Mouse (Mus musculus): Measurements from ENCODE around the gene Ccdc77. TPM values are rescaled to one million over a fixed set of nuclear protein-coding genes. Genes with fewer than 3 reads are reported as not detected.
A peak's percentile ranks its signal among the peaks of the same experiment; 100 is the strongest.
"Not testable (repeated sequence)": the region's sequence is repeated elsewhere in the genome, so short reads cannot be mapped to it uniquely, and the experiment has no call there.

The Ccdc77 gene
- total RNA-seq, 2 experiments from 2014 or later, result 4.0 to 5.3 TPM

DNA sequence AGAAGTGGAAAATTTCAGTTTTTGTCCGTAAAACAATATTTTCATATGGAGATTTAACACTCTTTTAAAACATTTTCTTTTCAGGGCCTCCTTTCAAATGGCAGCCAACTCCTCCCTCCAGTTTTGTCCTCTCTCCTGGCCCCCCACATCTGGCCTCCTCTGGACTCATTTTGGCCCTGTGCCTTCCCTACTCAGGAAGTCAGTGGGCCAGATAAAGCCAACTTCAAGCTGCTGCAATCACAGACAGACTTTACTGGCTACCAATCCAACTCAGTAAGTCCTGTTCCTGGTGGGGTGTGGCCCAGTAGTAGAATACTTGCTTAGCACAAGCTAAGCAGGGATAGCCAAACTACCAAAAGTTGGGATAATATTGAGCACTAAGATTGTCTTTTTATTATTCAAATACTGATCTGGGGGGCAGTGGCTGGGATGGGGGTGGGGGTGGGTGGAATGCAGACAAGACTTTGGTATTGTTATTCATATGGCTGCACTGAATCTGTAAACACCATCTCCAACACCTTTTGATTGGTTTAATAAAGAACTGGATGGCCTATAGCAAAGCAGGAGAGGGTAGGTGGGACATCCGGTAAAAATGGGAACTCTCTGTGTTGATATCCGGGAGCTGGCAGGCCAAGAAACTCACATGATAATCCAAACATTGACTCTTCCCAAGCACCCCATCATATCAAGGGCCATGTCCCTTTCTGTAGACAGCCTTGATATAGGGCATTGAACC, 57.1 kb downstream of the Ccdc77 start:
- TF ChIP-seq CTCF (IDR thresholded peaks at IDR 0.05), result no peak
- Histone ChIP-seq H3K27ac (no peak overlapping the region), H3K4me3 (no peak overlapping the region)
- DNase-seq (ENCODE audit: extremely low spot score in 1 of 2, low spot score in 2 of 2), result no peak
- intact Hi-C loops (cut with DNase I), result no loop called here

DNA sequence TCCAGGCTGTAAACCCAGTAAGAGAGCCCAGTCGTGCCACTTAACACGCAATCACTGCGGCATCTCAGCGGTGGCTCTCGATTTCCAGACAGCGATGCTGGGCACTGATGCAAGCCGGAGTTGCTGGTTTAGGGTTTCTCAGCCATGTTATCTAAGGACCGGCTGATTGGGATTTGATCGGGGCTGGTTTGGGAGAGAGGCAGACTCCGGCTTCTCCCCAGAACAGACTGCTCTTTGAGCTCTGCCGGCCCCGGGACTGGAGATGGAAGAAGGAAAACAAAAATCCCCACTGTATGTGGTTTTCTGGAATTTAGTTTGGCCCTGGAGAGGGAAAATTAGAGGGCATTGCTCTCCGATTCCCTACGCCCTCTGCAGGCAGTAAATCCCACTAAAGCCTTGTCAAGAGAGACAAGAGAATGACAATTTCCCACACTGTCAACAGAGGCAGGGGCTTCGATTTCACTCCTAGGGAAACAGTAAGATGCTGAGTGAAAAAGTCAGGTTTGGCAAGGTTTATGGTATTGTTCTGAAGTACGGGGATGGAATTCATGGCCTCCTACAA, 61.3 kb downstream of the Ccdc77 start:
- intact Hi-C loops (cut with DNase I), result loop anchor here (5.0 kb wide), 1 partner anchor 301 kb away; no protein-coding TSS in a partner anchor
- no peak for DNase-seq (ENCODE audit: extremely low spot score in 1 of 2, low spot score in 2 of 2)
- peak; percentile 47 for TF ChIP-seq CTCF (IDR thresholded peaks at IDR 0.05)
- Histone ChIP-seq H3K27ac (no peak overlapping the region), H3K4me3 (no peak overlapping the region)

DNA sequence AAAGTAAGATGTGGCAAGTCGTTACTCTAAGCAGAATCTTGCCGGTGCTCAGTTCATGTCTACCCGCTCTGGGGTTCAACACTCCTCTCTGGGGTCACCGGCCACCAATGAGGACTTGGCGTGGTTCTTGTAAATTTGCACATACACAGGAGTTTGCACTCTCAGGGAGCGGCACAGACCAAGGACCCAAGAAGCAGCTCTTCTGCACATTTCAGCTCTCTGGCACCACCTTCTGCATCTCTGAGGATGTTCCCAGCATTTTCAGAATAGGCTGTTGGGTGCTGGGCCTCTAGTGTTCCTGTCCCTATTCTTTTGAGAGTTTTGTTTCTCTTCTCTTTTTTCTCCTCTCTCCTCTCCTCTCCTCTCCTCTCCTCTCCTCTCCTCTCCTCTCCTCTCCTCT, 63.0 kb downstream of the Ccdc77 start:
- intact Hi-C loops (cut with DNase I), result loop anchor here (1.0 to 5.0 kb wide), 2 partner anchors 79 to 299 kb away; no protein-coding TSS in a partner anchor
- peak; percentile 71 for TF ChIP-seq CTCF (IDR thresholded peaks at IDR 0.05)

DNA sequence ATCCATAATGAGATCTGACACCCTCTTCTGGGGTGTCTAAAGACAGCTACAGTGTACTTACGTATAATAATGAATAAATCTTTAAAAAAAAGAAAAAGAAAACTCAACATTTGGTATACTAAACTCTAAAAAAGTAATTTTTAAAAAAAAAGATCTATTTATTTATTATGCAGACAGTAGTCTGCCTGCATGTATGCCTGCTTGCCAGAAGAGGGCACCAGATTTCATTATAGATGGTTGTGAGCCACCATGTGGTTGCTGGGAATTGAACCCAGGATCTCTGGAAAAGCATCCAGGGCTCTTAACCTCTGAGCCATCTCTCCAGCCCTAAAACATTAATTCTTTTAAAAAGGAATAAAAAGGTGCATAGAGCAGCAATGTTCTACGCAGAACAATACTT, 67.6 kb downstream of the Ccdc77 start:
- DNase-seq (ENCODE audit: extremely low spot score in 1 of 2, low spot score in 2 of 2); intact Hi-C loops (cut with DNase I): not testable (repeated sequence)

More for the DNA sequence above, 63.0 kb downstream of the Ccdc77 start:
- peak; percentile 40 to 50 for DNase-seq (ENCODE audit: extremely low spot score in 1 of 2, low spot score in 2 of 2)
- Histone ChIP-seq H3K27ac (no peak overlapping the region), H3K4me3 (no peak overlapping the region)

DNA sequence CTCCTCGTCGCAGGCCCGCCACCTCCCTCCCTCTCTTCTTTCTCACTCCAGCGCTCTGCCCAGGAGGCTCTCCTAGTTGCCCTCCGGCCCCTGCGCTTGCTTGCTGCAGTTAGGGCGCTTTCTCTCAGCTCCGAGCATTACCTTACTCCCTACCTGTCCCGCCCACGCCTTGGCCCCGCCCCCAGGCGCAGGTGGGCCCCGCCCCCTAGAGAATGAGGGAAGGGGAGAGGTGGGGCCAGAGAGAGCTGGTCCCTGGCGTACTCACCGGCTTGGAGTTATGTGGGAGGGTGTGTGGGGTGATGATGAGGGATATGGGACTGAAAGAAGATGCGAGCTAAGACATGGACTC, 69.4 kb downstream of the Ccdc77 start:
- H3K27ac ChIP-seq, result 0 out of 2 replicates have a peak overlapping the region, but pooled peaks have one; percentile 24
- intact Hi-C loops (cut with DNase I), result no loop called here
- peak overlapping the region; percentile 68 for H3K4me3 ChIP-seq
- DNase-seq (ENCODE audit: extremely low spot score in 1 of 2, low spot score in 2 of 2), result peak; percentile 29 to 56
- TF ChIP-seq CTCF (IDR thresholded peaks at IDR 0.05), result no peak

More for the DNA sequence above, 67.6 kb downstream of the Ccdc77 start:
- not testable (repeated sequence) for H3K27ac ChIP-seq, H3K4me3 ChIP-seq
- TF ChIP-seq CTCF (IDR thresholded peaks at IDR 0.05), result peak; percentile 43

DNA sequence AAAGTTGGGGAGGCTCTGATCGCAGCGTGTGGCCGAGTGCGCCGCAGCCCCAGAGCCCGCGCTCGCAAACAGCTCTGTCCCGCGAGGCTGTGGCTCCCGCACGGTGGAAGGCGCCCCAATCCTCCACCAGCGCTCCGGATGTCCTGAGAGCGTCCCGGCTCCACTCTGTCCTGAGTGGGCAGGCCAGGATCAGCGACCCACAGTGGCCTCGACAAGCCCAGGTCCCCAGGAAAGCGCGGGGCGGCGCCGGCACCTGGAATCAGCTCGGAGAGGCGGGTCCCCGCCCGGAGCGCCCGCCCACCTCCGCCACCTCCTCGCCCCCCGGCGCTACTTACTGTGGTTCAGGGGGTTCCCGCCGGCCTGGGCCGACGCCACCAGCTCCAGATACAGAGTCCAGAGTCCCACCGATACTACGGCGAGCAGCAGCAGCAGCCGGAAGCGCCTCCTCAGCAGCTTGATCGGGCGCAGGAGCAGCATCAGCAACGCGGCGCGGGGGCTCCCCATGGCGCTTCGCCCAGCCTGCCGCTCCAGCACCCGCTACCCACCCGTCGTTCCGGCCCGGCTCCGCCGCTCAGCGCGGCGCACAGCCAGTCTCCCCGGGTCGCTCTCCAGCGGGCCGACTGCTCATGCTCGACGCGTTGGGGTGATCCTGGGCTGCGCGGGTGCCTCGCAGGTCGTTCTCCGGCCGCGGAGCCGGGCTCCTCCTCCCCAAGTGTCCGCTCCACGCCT, 70.0 kb downstream of the Ccdc77 start, which contains the start of the genes D330020A13Rik and B4galnt3:
D330020A13Rik (plus strand) TSS at position 309 of the 729 bp plus-strand sequence.
B4galnt3 (minus strand) TSS at position 504 of the 729 bp plus-strand sequence.
- intact Hi-C loops (cut with DNase I), result no loop called here
- TF ChIP-seq CTCF (IDR thresholded peaks at IDR 0.05), result no peak
- 0 out of 2 replicates have a peak within 1 kb of the TSS, but pooled peaks have one; percentile 24 for H3K27ac ChIP-seq
- peak; percentile 52 to 63 for DNase-seq (ENCODE audit: extremely low spot score in 1 of 2, low spot score in 2 of 2)
- H3K4me3 ChIP-seq, result peak within 1 kb of the TSS; percentile 68

DNA sequence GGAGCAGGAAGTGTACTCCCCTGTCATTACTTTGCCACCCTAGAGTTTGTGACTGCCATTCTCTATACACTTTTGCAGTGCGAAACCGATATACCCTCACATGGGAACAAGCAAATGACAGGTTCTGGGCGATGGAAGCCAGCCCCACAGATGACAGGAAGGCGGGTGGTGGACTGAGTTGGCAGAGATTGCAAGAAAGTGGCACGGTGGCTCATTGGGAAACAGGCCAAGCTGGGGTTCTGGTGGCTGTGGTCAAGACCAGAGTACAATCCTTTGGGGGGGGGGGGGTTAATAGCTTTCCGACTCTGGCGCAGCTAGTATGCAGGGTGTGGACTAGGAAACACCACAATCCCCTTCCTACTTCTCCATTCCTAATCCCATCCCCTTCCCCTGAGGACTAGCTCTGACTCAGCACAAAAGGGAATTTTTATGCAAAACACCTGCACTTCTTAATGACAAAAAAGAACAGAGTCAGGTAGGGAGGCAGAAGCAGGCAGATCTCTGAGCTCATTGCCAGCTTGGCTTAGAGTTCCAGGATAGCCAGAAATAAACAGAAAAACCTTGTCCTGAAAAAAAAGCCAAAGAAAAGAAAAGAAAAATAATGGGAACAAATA, 72.7 kb downstream of the Ccdc77 start:
- TF ChIP-seq CTCF (IDR thresholded peaks at IDR 0.05), result no peak
- Histone ChIP-seq H3K4me3 (no peak overlapping the region), H3K27ac (no peak overlapping the region)
- intact Hi-C loops (cut with DNase I), result no loop called here
- DNase-seq (ENCODE audit: extremely low spot score in 1 of 2, low spot score in 2 of 2), result no peak

DNA sequence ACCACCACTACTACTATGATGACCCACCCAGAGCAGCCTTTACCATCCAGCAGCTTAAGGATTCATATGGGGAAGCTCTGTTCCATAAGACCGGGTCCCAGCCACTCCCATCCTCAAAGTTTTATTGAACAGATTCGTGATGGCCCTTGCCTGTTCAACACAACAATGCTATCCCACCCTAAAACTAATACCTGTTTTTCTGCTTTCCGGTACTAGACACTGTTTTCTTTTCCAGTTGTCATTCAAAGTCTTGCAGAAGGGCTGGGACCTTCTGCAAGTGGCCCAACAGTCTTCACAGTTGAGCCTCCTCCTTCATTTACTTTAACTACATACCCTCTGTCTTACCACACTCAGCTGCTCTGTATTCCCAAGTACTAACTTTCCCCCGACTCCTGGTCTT, 74.7 kb downstream of the Ccdc77 start:
- H3K4me3 ChIP-seq, result no peak overlapping the region
- no peak overlapping the region for H3K27ac ChIP-seq
- intact Hi-C loops (cut with DNase I), result no loop called here
- DNase-seq (ENCODE audit: extremely low spot score in 1 of 2, low spot score in 2 of 2), result no peak
- no peak for TF ChIP-seq CTCF (IDR thresholded peaks at IDR 0.05)

DNA sequence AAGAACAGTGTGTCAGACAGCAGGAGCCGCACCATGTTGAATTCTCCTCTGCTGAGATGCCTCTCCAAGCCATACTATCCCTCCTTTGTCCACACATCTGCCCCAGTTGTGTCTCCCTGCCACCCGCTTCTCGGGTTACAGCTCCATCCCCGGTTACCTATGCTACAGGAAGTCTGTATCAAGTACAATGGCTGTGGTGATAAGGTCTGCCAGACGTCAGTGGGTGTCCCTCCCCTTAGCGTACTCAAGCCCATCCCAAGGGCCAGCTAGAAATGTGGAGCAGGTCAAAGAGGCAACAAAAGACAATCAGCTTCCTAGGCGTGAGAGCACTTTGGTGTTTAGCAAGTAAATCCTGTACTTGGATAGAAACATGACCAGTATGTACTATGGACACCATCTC, 75.6 kb downstream of the Ccdc77 start:
- no peak overlapping the region for H3K4me3 ChIP-seq
- intact Hi-C loops (cut with DNase I), result no loop called here
- H3K27ac ChIP-seq, result no peak overlapping the region
- no peak for DNase-seq (ENCODE audit: extremely low spot score in 1 of 2, low spot score in 2 of 2)
- TF ChIP-seq CTCF (IDR thresholded peaks at IDR 0.05), result no peak

DNA sequence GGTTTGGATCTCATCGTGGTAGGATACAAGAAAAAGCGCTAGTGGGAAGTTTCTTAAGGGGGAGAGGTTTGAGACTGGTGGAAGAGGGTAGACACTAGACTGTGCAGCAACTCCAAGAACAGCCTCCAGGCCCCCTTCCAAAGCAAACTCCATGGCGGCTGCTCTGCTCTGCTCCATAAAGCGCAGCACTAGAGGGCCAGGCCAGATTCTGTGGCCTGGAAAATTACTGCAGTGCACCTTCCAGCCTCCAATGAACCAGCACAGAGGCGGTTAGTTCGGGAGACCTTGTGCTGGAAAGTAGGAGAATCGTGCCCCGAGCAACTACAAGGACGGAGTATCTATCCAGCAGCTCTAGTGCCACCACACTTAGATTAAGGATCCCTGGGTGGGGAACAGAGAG, 76.9 kb downstream of the Ccdc77 start:
- no peak for TF ChIP-seq CTCF (IDR thresholded peaks at IDR 0.05)
- no peak for DNase-seq (ENCODE audit: extremely low spot score in 1 of 2, low spot score in 2 of 2)
- Histone ChIP-seq H3K4me3 (no peak overlapping the region), H3K27ac (no peak overlapping the region)
- intact Hi-C loops (cut with DNase I), result no loop called here

DNA sequence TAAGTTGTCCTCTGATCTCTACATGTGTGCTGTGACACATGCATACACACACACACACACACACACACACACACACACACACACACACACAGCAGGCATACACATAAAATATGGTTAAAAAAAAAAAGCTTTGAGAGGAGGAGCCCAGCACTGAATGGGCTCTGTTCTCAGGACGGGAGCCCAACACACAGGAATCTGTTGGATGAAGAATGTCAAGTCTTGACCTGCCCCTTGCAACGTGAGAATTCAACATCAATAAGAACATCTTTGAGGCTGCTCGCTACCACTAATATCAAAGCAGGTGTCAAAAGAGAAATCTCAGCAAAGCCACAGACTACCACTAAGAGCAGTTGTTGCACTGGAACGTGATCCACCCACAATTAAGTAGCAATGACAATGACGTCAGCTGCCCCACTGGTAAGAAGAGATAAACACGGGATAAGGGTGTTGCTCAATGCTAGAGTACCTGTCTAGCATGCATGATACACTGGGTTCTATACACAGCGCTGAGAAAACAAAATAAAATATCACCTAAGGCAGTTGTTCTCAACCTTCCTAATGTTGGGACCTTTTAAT, 87.2 kb downstream of the Ccdc77 start:
- Histone ChIP-seq H3K4me3 (no peak overlapping the region), H3K27ac (no peak overlapping the region)
- no peak for TF ChIP-seq CTCF (IDR thresholded peaks at IDR 0.05)
- no peak for DNase-seq (ENCODE audit: extremely low spot score in 1 of 2, low spot score in 2 of 2)
- intact Hi-C loops (cut with DNase I), result no loop called here
